Mouse (Mus musculus): ENCODE data around the gene Rpl24.

GRCm38 (mm10) chr16:55969147-55969546 lies 3.1 kb downstream of the Rpl24 start:
- TF ChIP-seq CTCF (IDR thresholded peaks at IDR 0.05) (peak; percentile 73), EP300 (IDR thresholded peaks at IDR 0.05) (no peak)
